Mouse (Mus musculus) left cerebral cortex, postnatal 36 days (tissue): ENCODE measurements at regions not wholly inside any gene's neighbourhood (a gene's known extent, or its start where the extent isn't known, plus 50 kb on each side); places are given as distances from the start of the nearest gene placed in this dataset.

Source experiments
- DNase-seq, 2 experiments: peaks; one replicate each; pipeline ENCODE4 v3.0.0; 2021 to 2022; ENCODE audit warnings: low spot score in 2 of 2, mixed read lengths in 1 of 2
- intact Hi-C: fragments of 180-260 bp; cut with DNase I; formaldehyde crosslinking; loops from one replicate; pipeline ENCODE4 v1.15.1; 2025

- intact Hi-C loops = no loop called here
- no peak for DNase-seq
Measured at GRCm38 (mm10) chr4:89458628-89459345, 147.9 kb upstream of the Cdkn2b start.

- intact Hi-C loops = no loop called here
- no peak for DNase-seq
Measured at GRCm38 (mm10) chr4:89457861-89458260, 147.0 kb upstream of the Cdkn2b start.

GRCm38 (mm10) chr4:89454926-89455325 is 144.1 kb upstream of the Cdkn2b start:
- intact Hi-C loops = no loop called here
- no peak for DNase-seq

GRCm38 (mm10) chr4:89453051-89453450 is 142.2 kb upstream of the Cdkn2b start:
- intact Hi-C loops = no loop called here
- DNase-seq = no peak

- no peak for DNase-seq
- intact Hi-C loops = no loop called here
Measured at GRCm38 (mm10) chr4:89451741-89452140, 140.9 kb upstream of the Cdkn2b start.

- intact Hi-C loops = no loop called here
- DNase-seq = no peak
Measured at GRCm38 (mm10) chr4:89446765-89447487, 136.1 kb upstream of the Cdkn2b start.

DNA sequence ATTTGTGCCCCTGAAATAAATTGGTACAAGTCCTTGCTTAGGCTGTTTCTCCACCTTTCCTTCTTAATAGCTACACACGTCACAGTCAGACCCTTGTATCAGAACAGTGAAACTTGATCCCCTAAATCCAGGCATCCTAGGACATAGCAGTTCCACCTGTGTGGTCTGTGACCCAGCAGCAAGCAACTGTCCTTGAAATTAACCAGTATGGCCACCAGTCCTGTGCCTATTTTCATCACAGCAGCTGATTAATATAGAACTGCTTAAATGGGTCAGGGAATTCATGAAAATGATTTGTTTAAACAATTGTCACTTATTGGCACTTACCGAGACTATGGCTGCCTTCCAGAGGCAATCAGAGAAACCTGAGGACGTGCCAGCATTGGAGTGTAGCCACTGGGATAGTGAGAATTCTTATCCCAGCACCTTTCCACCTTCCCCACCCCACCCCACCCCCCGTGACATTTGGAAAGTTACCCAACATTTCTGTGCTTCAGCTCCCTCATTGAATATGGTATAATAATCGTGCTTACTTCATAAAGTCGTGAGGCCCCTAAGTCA is 135.4 kb upstream of the Cdkn2b start:
- DNase-seq = no peak
- intact Hi-C loops = no loop called here

- intact Hi-C loops = no loop called here
- no peak for DNase-seq
Measured at GRCm38 (mm10) chr4:89445214-89446155, 134.6 kb upstream of the Cdkn2b start.

DNA sequence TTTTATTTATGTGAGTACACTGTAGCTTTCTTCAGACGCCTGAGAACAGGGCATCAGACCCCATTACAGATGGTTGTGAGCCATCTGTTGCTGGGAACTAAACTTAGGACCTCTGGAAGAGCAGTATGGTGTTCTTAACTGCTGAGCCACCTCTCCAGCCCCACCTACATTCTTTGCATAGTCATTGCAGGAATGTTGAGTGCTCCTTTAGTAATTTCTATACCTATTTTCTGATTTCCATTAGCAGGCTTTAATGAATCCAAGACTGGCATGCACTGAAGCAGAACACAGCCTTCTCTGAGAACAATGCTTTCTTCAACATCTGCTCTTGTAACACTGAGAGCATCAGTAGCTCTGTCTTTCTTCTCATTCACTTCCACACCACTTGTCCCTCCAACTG is 131.7 kb upstream of the Cdkn2b start:
- intact Hi-C loops = no loop called here

DNA sequence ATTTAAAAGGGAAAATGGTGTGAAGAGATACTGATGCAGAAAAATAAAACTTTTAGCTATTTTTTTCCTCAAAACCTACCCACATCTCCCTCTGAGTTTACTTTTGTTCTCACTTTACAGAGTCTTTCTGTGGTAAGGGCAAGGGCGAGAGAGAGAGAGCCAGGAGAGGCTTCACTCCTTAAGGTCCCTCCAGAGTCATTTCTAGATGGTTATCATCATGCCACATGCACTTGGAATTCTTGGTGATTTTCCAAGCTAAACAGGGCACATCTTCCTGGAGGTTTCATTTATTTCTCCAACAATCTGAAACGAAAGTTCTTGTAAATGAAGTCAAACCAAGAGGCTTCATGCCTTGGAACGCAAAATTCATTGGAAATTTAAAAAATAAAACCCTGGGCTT is 130.0 kb upstream of the Cdkn2b start:
- DNase-seq = no peak
- intact Hi-C loops = no loop called here

More for the DNA sequence above, 131.7 kb upstream of the Cdkn2b start:
- no peak for DNase-seq

- intact Hi-C loops = no loop called here
Measured at GRCm38 (mm10) chr4:89440326-89440725, 129.5 kb upstream of the Cdkn2b start.

GRCm38 (mm10) chr4:89438665-89439064 is 127.8 kb upstream of the Cdkn2b start:
- intact Hi-C loops = no loop called here
- no peak for DNase-seq

More at GRCm38 (mm10) chr4:89440326-89440725, 129.5 kb upstream of the Cdkn2b start:
- no peak for DNase-seq

DNA sequence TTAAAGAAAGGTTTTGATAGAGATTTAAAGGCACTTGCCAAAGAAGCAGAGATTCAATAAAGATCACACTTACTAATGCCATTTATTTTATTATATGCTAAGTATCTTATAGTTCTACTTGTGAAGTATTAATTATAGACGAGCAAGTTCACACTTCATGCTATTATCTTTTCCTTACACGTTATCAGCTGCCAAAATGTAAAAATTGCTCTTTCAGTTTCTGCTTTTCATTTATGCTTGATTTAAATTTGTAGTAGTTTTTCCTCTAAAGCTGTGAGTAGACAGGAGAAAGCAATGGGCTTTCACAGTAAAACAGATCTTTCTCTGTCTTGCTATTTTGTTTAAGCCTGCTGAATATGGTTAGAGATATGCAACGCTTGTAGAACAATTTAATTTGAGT is 125.9 kb upstream of the Cdkn2b start:
- DNase-seq = no peak
- intact Hi-C loops = no loop called here

DNA sequence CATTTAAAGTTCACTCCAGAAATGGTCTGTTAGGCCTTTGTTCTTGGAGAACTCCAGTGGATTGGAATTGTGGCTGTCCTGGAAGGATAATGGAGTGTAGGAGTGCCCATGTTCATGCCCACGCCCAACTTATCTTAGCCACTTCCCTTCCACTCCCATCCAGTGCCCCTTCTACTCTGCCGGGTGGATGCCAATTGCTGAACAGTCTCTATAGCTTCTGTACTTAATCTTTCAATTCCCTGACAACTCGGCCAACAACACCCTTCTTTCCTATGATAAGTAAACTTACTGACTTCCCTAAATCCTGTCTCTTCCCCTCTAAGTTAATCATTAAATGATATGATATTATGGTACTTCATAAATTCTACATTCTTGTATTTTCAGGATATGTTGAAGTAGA is 123.3 kb upstream of the Cdkn2b start:
- no peak for DNase-seq
- intact Hi-C loops = no loop called here

DNA sequence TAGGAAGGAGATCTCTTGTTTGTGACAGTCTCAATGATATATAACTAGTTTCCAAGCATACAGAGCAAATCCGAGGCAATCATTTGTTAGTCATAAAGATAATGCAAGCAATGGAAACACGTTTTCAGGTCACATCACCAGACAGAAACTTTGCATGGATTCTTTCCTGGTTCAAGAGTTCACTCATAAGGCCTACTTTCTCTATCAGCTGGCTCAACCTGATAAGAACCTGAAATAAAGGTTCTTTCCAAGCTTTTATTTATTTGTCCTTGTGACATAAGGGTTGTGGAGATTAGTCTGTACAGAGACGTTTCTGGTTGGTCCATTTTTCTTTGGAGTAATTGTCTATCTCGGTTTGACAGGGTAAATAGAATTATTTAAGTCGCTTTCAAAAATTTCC is 122.7 kb upstream of the Cdkn2b start:
- intact Hi-C loops = no loop called here
- no peak for DNase-seq

- intact Hi-C loops = no loop called here
- no peak for DNase-seq
Measured at GRCm38 (mm10) chr4:89431520-89431919, 120.7 kb upstream of the Cdkn2b start.

- intact Hi-C loops = no loop called here
- no peak for DNase-seq
Measured at GRCm38 (mm10) chr4:89428465-89428864, 117.6 kb upstream of the Cdkn2b start.

DNA sequence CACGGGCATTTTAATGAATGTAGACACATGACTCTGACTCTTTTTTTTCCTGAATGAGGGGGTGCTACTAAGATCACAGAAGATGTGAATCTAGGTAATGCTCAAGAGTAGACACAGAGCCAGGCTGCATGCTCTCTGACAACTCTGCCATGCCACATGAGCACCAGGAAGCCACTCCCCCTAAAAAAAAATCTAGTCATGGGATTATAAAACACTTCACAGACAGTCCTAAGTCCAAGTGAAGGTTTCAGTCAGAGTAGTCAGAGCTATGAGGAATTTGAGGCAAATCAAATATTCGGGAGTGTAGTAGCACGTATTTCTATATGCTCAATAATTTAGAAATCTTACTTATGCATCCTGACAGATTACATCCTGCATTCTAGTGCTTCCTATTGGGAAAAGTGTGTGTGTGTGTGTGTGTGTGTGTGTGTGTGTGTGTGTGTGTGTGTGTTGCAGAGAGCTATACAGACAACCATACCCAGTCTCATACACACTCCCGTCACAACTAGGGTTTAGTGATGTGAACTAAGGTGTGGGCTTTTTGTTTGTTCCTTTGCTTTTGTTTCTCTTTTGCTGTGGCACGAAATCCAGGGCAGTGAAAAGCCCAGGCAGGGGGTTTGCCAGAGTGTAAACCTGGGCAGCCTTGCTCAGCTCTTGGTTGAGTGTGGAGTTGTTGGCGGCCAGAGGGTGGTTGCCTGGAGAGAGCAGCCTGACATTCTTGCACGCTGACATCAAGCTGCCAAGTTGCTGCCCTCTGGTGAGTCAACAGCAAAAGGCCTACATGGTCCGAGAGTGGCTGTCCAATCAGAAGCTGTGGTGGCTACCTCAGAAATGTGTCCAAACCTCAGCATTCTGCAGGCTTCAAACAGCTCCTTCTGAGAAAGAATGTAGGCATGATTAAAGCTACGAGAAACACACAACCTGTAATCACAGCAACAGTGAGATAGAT is 116.8 kb upstream of the Cdkn2b start:
- DNase-seq = no peak
- intact Hi-C loops = no loop called here

DNA sequence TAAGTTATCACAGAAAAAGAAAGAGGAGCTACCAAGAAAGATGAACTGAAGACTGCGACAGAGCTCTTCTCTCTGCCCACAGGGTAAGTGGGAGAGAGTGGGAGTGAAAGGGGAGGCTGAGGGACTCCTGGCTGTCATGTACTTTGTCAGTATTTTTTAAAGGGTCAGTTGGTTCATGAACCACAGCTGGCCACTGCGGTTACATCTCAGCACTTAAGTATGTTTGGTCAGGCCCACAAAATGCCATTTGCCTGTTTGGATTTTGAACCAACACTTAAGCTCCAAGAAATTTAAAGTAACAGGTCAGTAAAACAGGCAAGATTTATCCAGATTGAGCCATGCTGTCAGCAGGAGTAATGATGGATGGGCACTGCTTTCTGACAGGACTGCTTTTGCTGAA is 115.1 kb upstream of the Cdkn2b start:
- DNase-seq = no peak
- intact Hi-C loops = no loop called here
